Mouse (Mus musculus) ES-E14 (cell line): ENCODE results near the gene Tradd.

ENCODE experiments used
- HCFC1 ChIP-seq: IDR thresholded peaks from 2 replicates; pipeline ENCODE4 v1.6.1; 2012; ENCODE audit warnings: low read length, inconsistent platforms, borderline replicate concordance; ENCODE audit not compliant: insufficient read depth
- MAFK ChIP-seq: IDR thresholded peaks from 2 replicates; pipeline ENCODE4 v1.6.1; 2014; ENCODE audit warnings: mild to moderate bottlenecking, low read depth, low read length, inconsistent platforms; ENCODE audit not compliant: insufficient read depth
- ZC3H11A ChIP-seq: IDR thresholded peaks from 2 replicates; pipeline ENCODE4 v1.6.1; 2012; ENCODE audit warnings: low read depth, mild to moderate bottlenecking, inconsistent platforms, low read length, borderline replicate concordance
- ZNF384 ChIP-seq: IDR thresholded peaks from 2 replicates; pipeline ENCODE4 v1.6.1; 2012; ENCODE audit warnings: low read depth, low read length, inconsistent platforms

GRCm38 (mm10) chr8:105309142-105309847, 44.9 kb upstream of the Tradd start:
- no peak for TF ChIP-seq ZNF384
- no peak for TF ChIP-seq HCFC1
- no peak for TF ChIP-seq ZC3H11A
- TF ChIP-seq MAFK: no peak
